Mouse (Mus musculus) heart, embryonic 14.5 days (tissue): ENCODE results near the gene Nit2. TPM values are rescaled to one million over a fixed set of nuclear protein-coding genes. Genes with fewer than 3 reads are reported as not detected.
A peak's percentile ranks its signal among the peaks of the same experiment; 100 is the strongest.

Experiments used
- ATAC-seq: fragments of 200-750 bp; cut with Nextera tagmentation; 2 replicates; pipeline ENCODE4 v1.8.0; 2017; ENCODE audit warnings: low read depth, moderate TSS enrichment; ENCODE audit not compliant: insufficient number of reproducible peaks, insufficient read depth, low FRiP score
- H3K27ac ChIP-seq, 2 experiments: fragments of 200-500 bp in 1 of 2; fragments of 300-500 bp in 1 of 2; sonication (generic) in 1 of 2; replicated peaks in 1 of 2; 2 replicates each; pipeline ENCODE4 v1.5.1; 2012 to 2014; ENCODE audit warnings: low read depth in 2 of 2, low read length in 2 of 2, control low read depth in 1 of 2, mild to moderate bottlenecking in 1 of 2, mixed read lengths in 1 of 2; ENCODE audit not compliant: control insufficient read depth in 1 of 2, insufficient read depth in 1 of 2
- H3K27me3 ChIP-seq: fragments of 300-500 bp; sonication (generic); 2 replicates; pipeline ENCODE4 v1.6.1; 2014; ENCODE audit warnings: mild to moderate bottlenecking, low read length, control low read depth; ENCODE audit not compliant: control insufficient read depth, insufficient read depth
- H3K36me3 ChIP-seq: fragments of 300-500 bp; sonication (generic); 2 replicates; pipeline ENCODE4 v1.6.1; 2014; ENCODE audit warnings: mild to moderate bottlenecking, control low read depth, low read length, mixed read lengths; ENCODE audit not compliant: control insufficient read depth, insufficient read depth
- H3K4me1 ChIP-seq, 2 experiments: fragments of 200-500 bp in 1 of 2; fragments of 300-500 bp in 1 of 2; sonication (generic) in 1 of 2; 2 replicates each; pipeline ENCODE4 v1.6.1; 2012 to 2014; ENCODE audit warnings: low read length in 2 of 2, control low read depth in 1 of 2, mixed read lengths in 1 of 2; ENCODE audit not compliant: control insufficient read depth in 2 of 2, insufficient read depth in 2 of 2
- H3K4me2 ChIP-seq: fragments of 300-500 bp; sonication (generic); 2 replicates; pipeline ENCODE4 v1.6.1; 2014; ENCODE audit warnings: mild to moderate bottlenecking, low read length
- H3K4me3 ChIP-seq, 2 experiments: fragments of 200-500 bp in 1 of 2; fragments of 300-500 bp in 1 of 2; sonication (generic) in 1 of 2; 2 replicates each; pipeline ENCODE4 v1.5.1; 2012 to 2014; ENCODE audit warnings: low read length in 2 of 2, mild to moderate bottlenecking in 2 of 2, control low read depth in 1 of 2, low read depth in 1 of 2, moderate library complexity in 1 of 2; ENCODE audit not compliant: control insufficient read depth in 1 of 2, insufficient read depth in 1 of 2
- H3K9ac ChIP-seq: fragments of 300-500 bp; sonication (generic); 2 replicates; pipeline ENCODE4 v1.6.1; 2014; ENCODE audit warnings: mild to moderate bottlenecking, low read length
- H3K9me3 ChIP-seq: fragments of 300-500 bp; sonication (generic); 2 replicates; pipeline ENCODE4 v1.6.1; 2016; ENCODE audit warnings: low read length, control low read depth; ENCODE audit not compliant: control insufficient read depth
- WGBS: fragments of 180-500 bp; shearing (Covaris S2); extraction: QIAGEN DNeasy Blood & Tissue Kit; methylation state at CpG from one replicate; pipeline ENCODE4 v1.1.7; 2014; 5-methylcytosine and 5-hydroxymethylcytosine counted together
- polyA plus RNA-seq: library from polyadenylated mRNA; unstranded; fragments of >200 nt; fragmentation: Nextera tagmentation; extraction: Ambion mirVana; gene quantifications from 2 replicates; pipeline ENCODE4 v1.2.1, GENCODE M21; 2014

The Nit2 gene
- polyA plus RNA-seq, 1 experiment from 2014 or later = 53.8 TPM

- Histone ChIP-seq H3K36me3 (no peaks in the 10 kb centered on the region), H3K9me3 (no peaks in the 10 kb centered on the region), H3K4me3 (peak overlapping the region; percentile 86 to 93), H3K27me3 (no peaks in the 10 kb centered on the region), H3K27ac (peak overlapping the region; percentile 81 to 94), H3K4me1 (peaks cover 3 to 17% of the 10 kb centered on the region in 2 experiments; a peak in 3 of 4 replicates), H3K4me2 (peak overlapping the region; percentile 83), H3K9ac (peak overlapping the region; percentile 96)
- ATAC-seq = 0 out of 2 replicates have a peak, but pooled peaks have one; percentile 2
- under 1% methylated on average over 58 of the region's 59 CpGs for WGBS
Measured at GRCm38 (mm10) chr16:57121816-57122415, 45.2 kb downstream of the Nit2 start.

- WGBS = under 1% methylated on average over 37 of the region's 37 CpGs
- Histone ChIP-seq H3K4me3 (peak within 1 kb of the TSS; percentile 86 to 93), H3K27ac (peak within 1 kb of the TSS; percentile 93 to 94)
Measured at GRCm38 (mm10) chr16:57120913-57121815, 46.0 kb downstream of the Nit2 start, which contains the start of gene Tomm70a. Gene Tomm70a (plus strand): TSS chr16:57121703.

GRCm38 (mm10) chr16:57117562-57117961, 49.6 kb downstream of the Nit2 start:
- H3K27me3 ChIP-seq = no peaks in the 10 kb centered on the region; the same call in 1 of the 2 replicates
- H3K4me3 ChIP-seq = no peak overlapping the region
- H3K9me3 ChIP-seq = no peaks in the 10 kb centered on the region
- no peak overlapping the region for H3K9ac ChIP-seq
- H3K4me1 ChIP-seq = peaks cover 0 to under 1% of the 10 kb centered on the region in 2 experiments; a peak in 1 of 4 replicates
- no peak overlapping the region for H3K4me2 ChIP-seq
- ATAC-seq = no peak
- WGBS = 75% methylated on average over 2 of the region's 2 CpGs
- no peaks in the 10 kb centered on the region for H3K36me3 ChIP-seq
- H3K27ac ChIP-seq = no peak overlapping the region

More at GRCm38 (mm10) chr16:57120913-57121815, 46.0 kb downstream of the Nit2 start, which contains the start of gene Tomm70a:
- Histone ChIP-seq H3K27me3 (no peaks in the 10 kb centered on the region), H3K9ac (peak within 1 kb of the TSS; percentile 96), H3K36me3 (no peaks in the 10 kb centered on the region), H3K9me3 (no peaks in the 10 kb centered on the region), H3K4me1 (peaks cover 3 to 16% of the 10 kb centered on the region in 2 experiments; a peak in 3 of 4 replicates), H3K4me2 (peak within 1 kb of the TSS; percentile 83)
- ATAC-seq = peak; percentile 99

- Histone ChIP-seq H3K27me3 (no peaks in the 10 kb centered on the region; the same call in 1 of the 2 replicates), H3K4me1 (no peaks in the 10 kb centered on the region), H3K9ac (no peak overlapping the region), H3K9me3 (no peaks in the 10 kb centered on the region), H3K4me2 (no peak overlapping the region), H3K4me3 (no peak overlapping the region), H3K27ac (no peak overlapping the region), H3K36me3 (no peaks in the 10 kb centered on the region)
- no peak for ATAC-seq
Measured at GRCm38 (mm10) chr16:57116066-57116465, 51.1 kb downstream of the Nit2 start.

Other genes with a start within 250 kb of the Nit2 start
- 0.63 and 1.4 TPM in 2 replicates for gene Lnp1, start 239.3 kb downstream of the Nit2 start, polyA plus RNA-seq
- 0.14 and 0.50 TPM in 2 replicates for gene Tmem45a2, start 96.0 kb downstream of the Nit2 start, polyA plus RNA-seq
- 51.6 and 53.3 TPM in 2 replicates for gene Tomm70a, start 45.6 kb downstream of the Nit2 start, polyA plus RNA-seq
- gene Tbc1d23, start 64.2 kb upstream of the Nit2 start, polyA plus RNA-seq = 24.4 and 31.6 TPM in 2 replicates
- 0.08 TPM in 1 of 2 replicates, not detected in the other for gene Tmem30c, start 125.5 kb upstream of the Nit2 start, polyA plus RNA-seq
- 26.9 and 27.7 TPM in 2 replicates for gene Filip1l, start 185.8 kb upstream of the Nit2 start, polyA plus RNA-seq